Mouse (Mus musculus) hindbrain, postnatal 0 days (tissue): ENCODE results near the gene Hoxb8. TPM values are rescaled to one million over a fixed set of nuclear protein-coding genes. Genes with fewer than 3 reads are reported as not detected.
A peak's percentile ranks its signal among the peaks of the same experiment; 100 is the strongest.

Experiments
- ATAC-seq: fragments of 200-750 bp; cut with Nextera tagmentation; 2 replicates; pipeline ENCODE4 v1.8.0; 2017; ENCODE audit warnings: mild to moderate bottlenecking, moderate TSS enrichment, moderate library complexity
- DNase-seq: peaks from one replicate; pipeline ENCODE4 v3.0.0-alpha.2; 2015; ENCODE audit warnings: low spot score
- H3K27ac ChIP-seq: fragments of 300-500 bp; sonication (generic); 2 replicates; pipeline ENCODE4 v1.5.1; 2014; ENCODE audit warnings: mild to moderate bottlenecking
- H3K27me3 ChIP-seq: fragments of 300-500 bp; sonication (generic); 2 replicates; pipeline ENCODE4 v1.6.1; 2014; ENCODE audit warnings: low read length, mixed read lengths; ENCODE audit not compliant: insufficient read depth
- H3K36me3 ChIP-seq: fragments of 300-500 bp; sonication (generic); 2 replicates; pipeline ENCODE4 v1.6.1; 2014; ENCODE audit warnings: low read length, mixed read lengths; ENCODE audit not compliant: insufficient read depth
- H3K4me1 ChIP-seq: fragments of 300-500 bp; sonication (generic); 2 replicates; pipeline ENCODE4 v1.6.1; 2014; ENCODE audit warnings: antibody characterized with exemption, low read length, mixed read lengths; ENCODE audit not compliant: insufficient read depth
- H3K4me2 ChIP-seq: fragments of 300-500 bp; sonication (generic); 2 replicates; pipeline ENCODE4 v1.6.1; 2014; ENCODE audit warnings: low read depth, mild to moderate bottlenecking, low read length, moderate library complexity, mixed read lengths
- H3K4me3 ChIP-seq: fragments of 300-500 bp; sonication (generic); 2 replicates; pipeline ENCODE4 v1.5.1; 2014; ENCODE audit warnings: low read length
- H3K9ac ChIP-seq: fragments of 300-500 bp; sonication (generic); replicated peaks from 2 replicates; pipeline ENCODE4 v1.6.1; 2014; ENCODE audit warnings: mild to moderate bottlenecking, low read length, moderate library complexity, mixed read lengths
- H3K9me3 ChIP-seq: fragments of 300-500 bp; sonication (generic); 2 replicates; pipeline ENCODE4 v1.6.1; 2016; ENCODE audit warnings: low read length, mixed read lengths
- CTCF ChIP-seq: IDR thresholded peaks from 2 replicates; pipeline ENCODE4 v1.5.1; 2016; ENCODE audit warnings: antibody characterized with exemption, control low read depth, low read depth
- WGBS: fragments of 180-500 bp; shearing (Covaris S2); extraction: QIAGEN DNeasy Blood & Tissue Kit; methylation state at CpG from one replicate; pipeline ENCODE4 v1.1.7; 2014; 5-methylcytosine and 5-hydroxymethylcytosine counted together
- polyA plus RNA-seq: library from polyadenylated mRNA; unstranded; fragments of >200 nt; fragmentation: Nextera tagmentation; extraction: Ambion mirVana; gene quantifications from 2 replicates; pipeline ENCODE4 v1.2.1, GENCODE M21; 2015
- total RNA-seq: library from RNA; depleted of rRNA; stranded (reverse); fragments of >200 nt; gene quantifications from 2 replicates; pipeline ENCODE4 v1.2.3, GENCODE M21; 2014

Gene Hoxb8
- total and polyA plus RNA-seq, 2 experiments from 2014 or later = 4.6 to 28.0 TPM

GRCm38 (mm10) chr11:96268031-96268745 lies 13.5 kb upstream of the Hoxb8 start:
- ATAC-seq = no peak
- H3K4me1 ChIP-seq = no peaks in the 10 kb centered on the region
- H3K9me3 ChIP-seq = 0 out of 2 replicates have a peak, but pooled peaks cover 4% of the 10 kb centered on the region
- H3K27me3 ChIP-seq = peaks cover 93% of the 10 kb centered on the region
- 3% methylated on average over 1 of the region's 1 CpGs for WGBS
- no peak overlapping the region for H3K27ac ChIP-seq
- DNase-seq = no peak
- no peak overlapping the region for H3K4me3 ChIP-seq
- no peak overlapping the region for H3K9ac ChIP-seq
- no peak overlapping the region for H3K4me2 ChIP-seq
- H3K36me3 ChIP-seq = no peaks in the 10 kb centered on the region
- no peak for TF ChIP-seq CTCF

- H3K36me3 ChIP-seq = no peaks in the 10 kb centered on the region
- no peaks in the 10 kb centered on the region for H3K4me1 ChIP-seq
- no peak for TF ChIP-seq CTCF
- no peak overlapping the region for H3K4me3 ChIP-seq
- H3K27ac ChIP-seq = no peak overlapping the region
- under 1% methylated on average over 19 of the region's 19 CpGs for WGBS
- H3K27me3 ChIP-seq = peaks cover 93% of the 10 kb centered on the region
- no peak for ATAC-seq
- no peaks in the 10 kb centered on the region for H3K9me3 ChIP-seq
- no peak overlapping the region for H3K9ac ChIP-seq
- no peak for DNase-seq
- no peak overlapping the region for H3K4me2 ChIP-seq
These were observed 11.8 kb upstream of the Hoxb8 start for GRCm38 (mm10) chr11:96269869-96270268.

- no peak for TF ChIP-seq CTCF
- Histone ChIP-seq H3K9me3 (no peaks in the 10 kb centered on the region), H3K9ac (no peak within 1 kb of the TSS), H3K4me2 (peak within 1 kb of the TSS; percentile 42; the same call in 1 of the 2 replicates), H3K4me3 (peak within 1 kb of the TSS; percentile 21), H3K4me1 (no peaks in the 10 kb centered on the region), H3K27ac (no peak within 1 kb of the TSS), H3K36me3 (no peaks in the 10 kb centered on the region), H3K27me3 (peaks cover 94% of the 10 kb centered on the region)
- WGBS = under 1% methylated on average over 36 of the region's 40 CpGs
- ATAC-seq (no peak), DNase-seq (no peak)
These were observed 10.6 kb upstream of the Hoxb8 start, which contains the start of gene Hoxb9 for GRCm38 (mm10) chr11:96270996-96271540. Hoxb9 (plus strand) TSS chr11:96271457.

GRCm38 (mm10) chr11:96271541-96272011 lies 10.1 kb upstream of the Hoxb8 start:
- Histone ChIP-seq H3K4me3 (peak overlapping the region; percentile 14; the same call in 1 of the 2 replicates), H3K27ac (no peak overlapping the region), H3K4me2 (peak overlapping the region; percentile 42; the same call in 1 of the 2 replicates), H3K4me1 (no peaks in the 10 kb centered on the region), H3K36me3 (no peaks in the 10 kb centered on the region), H3K27me3 (peaks cover 95% of the 10 kb centered on the region), H3K9me3 (no peaks in the 10 kb centered on the region), H3K9ac (no peak overlapping the region)
- no peak for DNase-seq
- no peak for TF ChIP-seq CTCF
- under 1% methylated on average over 50 of the region's 52 CpGs for WGBS
- ATAC-seq = no peak

- Histone ChIP-seq H3K4me3 (peak overlapping the region; percentile 21), H3K9me3 (no peaks in the 10 kb centered on the region), H3K36me3 (no peaks in the 10 kb centered on the region), H3K27ac (no peak overlapping the region), H3K27me3 (peaks cover 92% of the 10 kb centered on the region), H3K4me1 (no peaks in the 10 kb centered on the region), H3K4me2 (peak overlapping the region; percentile 42; the same call in 1 of the 2 replicates), H3K9ac (no peak overlapping the region)
- no peak for TF ChIP-seq CTCF
- peak; percentile 54 for DNase-seq
- WGBS = under 1% methylated on average over 51 of the region's 58 CpGs
- peak; percentile 43; the same call in 1 of the 2 replicates for ATAC-seq
These were observed 9.4 kb upstream of the Hoxb8 start for GRCm38 (mm10) chr11:96272024-96272921.

- Histone ChIP-seq H3K9ac (no peak overlapping the region), H3K4me1 (no peaks in the 10 kb centered on the region), H3K4me3 (no peak overlapping the region), H3K9me3 (no peaks in the 10 kb centered on the region), H3K27me3 (peaks cover 83% of the 10 kb centered on the region), H3K4me2 (no peak overlapping the region), H3K27ac (no peak overlapping the region), H3K36me3 (no peaks in the 10 kb centered on the region)
- WGBS = 8% methylated on average over 10 of the region's 10 CpGs
- TF ChIP-seq CTCF = no peak
- DNase-seq = no peak
- no peak for ATAC-seq
These were observed 7.3 kb upstream of the Hoxb8 start for GRCm38 (mm10) chr11:96274428-96274827.
